Mouse (Mus musculus): ENCODE measurements around the gene Sel1l. TPM values are rescaled to one million over a fixed set of nuclear protein-coding genes. Genes with fewer than 3 reads are reported as not detected.

The Sel1l gene
- polyA plus RNA-seq (2015; fragmentation: Nextera tagmentation; extraction: Ambion mirVana): 93.4 and 95.3 TPM in 2 replicates

GRCm38 (mm10) chr12:91849045-91849467 is at the start of gene Sel1l:
Gene Sel1l (minus strand): TSS chr12:91849157.
- H3K9me3 ChIP-seq (replicated peaks): no peaks in the 10 kb centered on the region
- peak; percentile 100 for ATAC-seq
- peak within 1 kb of the TSS; percentile 89 for H3K9ac ChIP-seq
- WGBS: under 1% methylated on average over 34 of the region's 35 CpGs
- H3K27ac ChIP-seq: peak within 1 kb of the TSS; percentile 66; the same call in 1 of the 2 replicates
- H3K36me3 ChIP-seq (ENCODE audit: poor library complexity, severe bottlenecking): 0 out of 2 replicates have a peak, but pooled peaks cover under 1% of the 10 kb centered on the region
- peak within 1 kb of the TSS; percentile 90 for H3K4me2 ChIP-seq
- 0 out of 2 replicates have a peak, but pooled peaks cover 4% of the 10 kb centered on the region for H3K27me3 ChIP-seq
- peaks cover 24% of the 10 kb centered on the region for H3K4me1 ChIP-seq
- H3K4me3 ChIP-seq: peak within 1 kb of the TSS; percentile 86

- H3K9me3 ChIP-seq (replicated peaks): no peaks in the 10 kb centered on the region
- no peak overlapping the region for H3K4me3 ChIP-seq
- H3K27me3 ChIP-seq: no peaks in the 10 kb centered on the region
- no peak overlapping the region for H3K4me2 ChIP-seq
- H3K4me1 ChIP-seq: no peaks in the 10 kb centered on the region
- H3K36me3 ChIP-seq (ENCODE audit: poor library complexity, severe bottlenecking): no peaks in the 10 kb centered on the region
- ATAC-seq: peak; percentile 84
- no peak overlapping the region for H3K9ac ChIP-seq
- WGBS: 46% methylated on average over 9 of the region's 9 CpGs
- H3K27ac ChIP-seq: no peak overlapping the region
Measured at GRCm38 (mm10) chr12:91892622-91893560, 43.9 kb upstream of the Sel1l start.

- no peaks in the 10 kb centered on the region for H3K27me3 ChIP-seq
- WGBS: 75% methylated on average over 13 of the region's 13 CpGs
- no peaks in the 10 kb centered on the region for H3K9me3 ChIP-seq (replicated peaks)
- H3K27ac ChIP-seq: no peak overlapping the region
- no peak for ATAC-seq
- no peaks in the 10 kb centered on the region for H3K36me3 ChIP-seq (ENCODE audit: poor library complexity, severe bottlenecking)
- H3K9ac ChIP-seq: no peak overlapping the region
- H3K4me1 ChIP-seq: no peaks in the 10 kb centered on the region
- no peak overlapping the region for H3K4me2 ChIP-seq
- H3K4me3 ChIP-seq: no peak overlapping the region
Measured at GRCm38 (mm10) chr12:91880431-91880830, 31.5 kb upstream of the Sel1l start.

GRCm38 (mm10) chr12:91878912-91879250 is 29.9 kb upstream of the Sel1l start:
- Histone ChIP-seq H3K9me3 (replicated peaks) (no peaks in the 10 kb centered on the region), H3K4me3 (no peak overlapping the region), H3K27me3 (no peaks in the 10 kb centered on the region), H3K4me2 (no peak overlapping the region), H3K9ac (no peak overlapping the region), H3K4me1 (no peaks in the 10 kb centered on the region), H3K36me3 (ENCODE audit: poor library complexity, severe bottlenecking) (no peaks in the 10 kb centered on the region), H3K27ac (no peak overlapping the region)
- 67% methylated on average over 8 of the region's 8 CpGs for WGBS
- ATAC-seq: no peak

- peak; percentile 46 for ATAC-seq
- Histone ChIP-seq H3K4me1 (no peaks in the 10 kb centered on the region), H3K4me3 (no peak overlapping the region), H3K27me3 (no peaks in the 10 kb centered on the region), H3K36me3 (ENCODE audit: poor library complexity, severe bottlenecking) (no peaks in the 10 kb centered on the region), H3K4me2 (no peak overlapping the region), H3K27ac (no peak overlapping the region), H3K9ac (no peak overlapping the region), H3K9me3 (replicated peaks) (no peaks in the 10 kb centered on the region)
- 71% methylated on average over 21 of the region's 21 CpGs for WGBS
Measured at GRCm38 (mm10) chr12:91878056-91878911, 29.3 kb upstream of the Sel1l start.

GRCm38 (mm10) chr12:91877646-91878045 is 28.7 kb upstream of the Sel1l start:
- Histone ChIP-seq H3K4me2 (no peak overlapping the region), H3K9ac (no peak overlapping the region), H3K27me3 (no peaks in the 10 kb centered on the region), H3K36me3 (ENCODE audit: poor library complexity, severe bottlenecking) (no peaks in the 10 kb centered on the region), H3K4me1 (no peaks in the 10 kb centered on the region), H3K4me3 (no peak overlapping the region), H3K9me3 (replicated peaks) (no peaks in the 10 kb centered on the region), H3K27ac (no peak overlapping the region)
- ATAC-seq: peak; percentile 83
- WGBS: 52% methylated on average over 5 of the region's 5 CpGs

- no peaks in the 10 kb centered on the region; the same call in 1 of the 2 replicates for H3K9me3 ChIP-seq (replicated peaks)
- no peaks in the 10 kb centered on the region for H3K27me3 ChIP-seq
- no peak overlapping the region for H3K4me2 ChIP-seq
- no peaks in the 10 kb centered on the region for H3K36me3 ChIP-seq (ENCODE audit: poor library complexity, severe bottlenecking)
- no peak overlapping the region for H3K4me3 ChIP-seq
- ATAC-seq: no peak
- WGBS: 94% methylated on average over 11 of the region's 11 CpGs
- no peaks in the 10 kb centered on the region for H3K4me1 ChIP-seq
- no peak overlapping the region for H3K27ac ChIP-seq
- H3K9ac ChIP-seq: no peak overlapping the region
Measured at GRCm38 (mm10) chr12:91870671-91871070, 21.7 kb upstream of the Sel1l start.

- Histone ChIP-seq H3K27ac (no peak overlapping the region), H3K4me3 (no peak overlapping the region), H3K27me3 (no peaks in the 10 kb centered on the region), H3K9me3 (replicated peaks) (no peaks in the 10 kb centered on the region; the same call in 1 of the 2 replicates), H3K4me2 (no peak overlapping the region), H3K4me1 (no peaks in the 10 kb centered on the region), H3K9ac (no peak overlapping the region), H3K36me3 (ENCODE audit: poor library complexity, severe bottlenecking) (no peaks in the 10 kb centered on the region)
- 73% methylated on average over 4 of the region's 4 CpGs for WGBS
- no peak for ATAC-seq
Measured at GRCm38 (mm10) chr12:91869352-91869751, 20.4 kb upstream of the Sel1l start.

GRCm38 (mm10) chr12:91854330-91854729 is 5.4 kb upstream of the Sel1l start:
- WGBS: 80% methylated on average over 8 of the region's 8 CpGs
- ATAC-seq: no peak
- Histone ChIP-seq H3K4me2 (no peak overlapping the region), H3K27me3 (0 out of 2 replicates have a peak, but pooled peaks cover 4% of the 10 kb centered on the region), H3K9me3 (replicated peaks) (no peaks in the 10 kb centered on the region), H3K36me3 (ENCODE audit: poor library complexity, severe bottlenecking) (no peaks in the 10 kb centered on the region), H3K9ac (no peak overlapping the region), H3K4me1 (no peaks in the 10 kb centered on the region), H3K4me3 (no peak overlapping the region), H3K27ac (no peak overlapping the region)

- 3% methylated on average over 33 of the region's 33 CpGs for WGBS
- Histone ChIP-seq H3K36me3 (ENCODE audit: poor library complexity, severe bottlenecking) (0 out of 2 replicates have a peak, but pooled peaks cover 4% of the 10 kb centered on the region), H3K27ac (peak overlapping the region; percentile 66; the same call in 1 of the 2 replicates), H3K27me3 (0 out of 2 replicates have a peak, but pooled peaks cover 4% of the 10 kb centered on the region), H3K9me3 (replicated peaks) (no peaks in the 10 kb centered on the region), H3K9ac (peak overlapping the region; percentile 89), H3K4me2 (peak overlapping the region; percentile 90), H3K4me1 (peaks cover 24% of the 10 kb centered on the region), H3K4me3 (peak overlapping the region; percentile 86)
- ATAC-seq: peak; percentile 72
Measured at GRCm38 (mm10) chr12:91848394-91849044, 438 bp downstream of the Sel1l start.

- peaks cover 23% of the 10 kb centered on the region for H3K36me3 ChIP-seq (ENCODE audit: poor library complexity, severe bottlenecking)
- no peaks in the 10 kb centered on the region for H3K9me3 ChIP-seq (replicated peaks)
- 89% methylated on average over 6 of the region's 6 CpGs for WGBS
- no peak for ATAC-seq
- no peak overlapping the region for H3K27ac ChIP-seq
- H3K4me2 ChIP-seq: no peak overlapping the region
- H3K4me1 ChIP-seq: peaks cover 24% of the 10 kb centered on the region
- H3K27me3 ChIP-seq: no peaks in the 10 kb centered on the region
- H3K9ac ChIP-seq: no peak overlapping the region
- no peak overlapping the region for H3K4me3 ChIP-seq
Measured at GRCm38 (mm10) chr12:91846038-91846437, 2.9 kb downstream of the Sel1l start.

Measured in forebrain, embryonic 13.5 days (tissue).